Mouse (Mus musculus) erythroblast, embryonic 14.5 days (primary cell): ENCODE results near the gene Fbn1. TPM values are rescaled to one million over a fixed set of nuclear protein-coding genes. Genes with fewer than 3 reads are reported as not detected.

ENCODE experiments used
- H3K27me3 ChIP-seq: 2 replicates; pipeline ENCODE4 v1.6.1; 2012; ENCODE audit warnings: inconsistent platforms; ENCODE audit not compliant: control insufficient read depth
- H3K36me3 ChIP-seq: 2 replicates; pipeline ENCODE4 v1.6.1; 2012; ENCODE audit warnings: mild to moderate bottlenecking, inconsistent platforms; ENCODE audit not compliant: control insufficient read depth
- H3K4me1 ChIP-seq: 2 replicates; pipeline ENCODE4 v1.6.1; 2012; ENCODE audit warnings: inconsistent platforms; ENCODE audit not compliant: control insufficient read depth
- H3K4me3 ChIP-seq: replicated peaks from 2 replicates; pipeline ENCODE3; 2012; ENCODE audit warnings: moderate library complexity, mild to moderate bottlenecking, inconsistent platforms
- H3K9me3 ChIP-seq: 2 replicates; pipeline ENCODE4 v1.6.1; 2012; ENCODE audit warnings: low read length, inconsistent platforms, mixed read lengths; ENCODE audit not compliant: control insufficient read depth
- GATA1 ChIP-seq: IDR thresholded peaks from 2 replicates; pipeline ENCODE4 v1.6.1; 2012; ENCODE audit warnings: low read length, inconsistent platforms, mixed read lengths
- TAL1 ChIP-seq: IDR thresholded peaks from 3 replicates; pipeline ENCODE4 v1.6.1; 2012; ENCODE audit warnings: low read length, inconsistent platforms, mixed read lengths
- polyA plus RNA-seq: library from polyadenylated mRNA; stranded (reverse); fragments of >175 nt; gene quantifications from 2 replicates; pipeline ENCODE4 v1.2.3, GENCODE M21; 2012

Gene Fbn1
- polyA plus RNA-seq, 1 experiment = not detected

GRCm38 (mm10) chr2:125304746-125305145 is 203.0 kb downstream of the Fbn1 start:
- no peaks in the 10 kb centered on the region for H3K9me3 ChIP-seq
- H3K4me1 ChIP-seq = no peaks in the 10 kb centered on the region
- H3K4me3 ChIP-seq = no peak overlapping the region
- H3K36me3 ChIP-seq = no peaks in the 10 kb centered on the region
- H3K27me3 ChIP-seq = no peaks in the 10 kb centered on the region
- TF ChIP-seq GATA1 (no peak), TAL1 (no peak)

GRCm38 (mm10) chr2:125303764-125304384 is 203.9 kb downstream of the Fbn1 start:
- H3K4me3 ChIP-seq = no peak overlapping the region
- no peaks in the 10 kb centered on the region for H3K36me3 ChIP-seq
- no peaks in the 10 kb centered on the region for H3K9me3 ChIP-seq
- no peaks in the 10 kb centered on the region for H3K4me1 ChIP-seq
- TF ChIP-seq GATA1 (no peak), TAL1 (no peak)
- H3K27me3 ChIP-seq = no peaks in the 10 kb centered on the region

DNA sequence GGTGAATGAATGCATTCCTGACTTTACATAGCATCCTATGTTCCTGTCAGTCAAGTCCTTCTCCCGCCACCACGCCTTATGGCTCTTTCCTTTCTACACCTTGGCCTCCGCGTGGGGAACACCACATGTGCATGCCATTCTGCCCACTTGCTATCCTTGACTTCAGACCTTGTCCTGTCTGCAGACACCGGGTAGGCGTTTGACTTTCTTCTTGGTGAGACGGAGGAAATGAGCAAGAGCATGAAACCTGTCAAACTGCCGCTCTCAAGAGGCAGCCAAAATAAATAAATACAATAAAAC is 205.2 kb downstream of the Fbn1 start:
- no peak overlapping the region for H3K4me3 ChIP-seq
- no peaks in the 10 kb centered on the region for H3K27me3 ChIP-seq
- H3K4me1 ChIP-seq = no peaks in the 10 kb centered on the region
- no peaks in the 10 kb centered on the region for H3K9me3 ChIP-seq
- TF ChIP-seq TAL1 (no peak), GATA1 (no peak)
- no peaks in the 10 kb centered on the region for H3K36me3 ChIP-seq

DNA sequence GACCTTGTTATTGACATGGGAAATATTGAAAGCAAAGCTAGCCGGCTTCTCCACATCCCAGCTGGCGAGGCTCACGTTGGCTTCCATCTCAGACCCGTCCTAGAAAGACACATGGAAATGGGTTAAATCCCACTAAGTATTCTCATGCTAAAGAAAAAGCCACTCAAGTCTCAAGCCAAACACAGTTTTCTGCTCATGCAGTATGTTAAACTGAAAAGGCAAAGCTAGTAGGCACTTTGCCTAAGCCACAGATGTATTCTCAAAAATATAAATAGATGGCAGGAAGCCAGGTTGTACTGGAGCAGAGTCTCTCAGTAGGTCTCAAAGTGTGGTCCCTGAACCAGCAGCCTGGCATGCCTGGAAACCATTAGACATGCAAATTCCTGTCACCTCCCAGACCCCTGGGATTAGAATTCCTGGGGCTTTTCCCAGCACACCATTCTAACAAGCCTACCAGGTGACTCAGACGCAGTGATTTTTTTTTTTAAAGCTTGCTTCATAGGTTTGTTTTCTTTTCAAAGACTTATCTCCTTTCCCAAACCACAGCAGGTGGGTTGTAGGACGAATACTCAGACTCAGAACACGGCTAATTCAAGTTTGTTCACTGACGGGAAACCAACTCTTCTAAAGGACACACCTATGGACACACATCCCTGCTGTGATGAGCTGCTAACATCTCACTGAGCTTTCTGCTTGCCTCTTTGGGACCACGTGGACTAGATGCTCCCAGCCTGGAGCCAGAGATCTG is 205.7 kb downstream of the Fbn1 start:
- Histone ChIP-seq H3K9me3 (no peaks in the 10 kb centered on the region), H3K4me3 (no peak overlapping the region), H3K36me3 (no peaks in the 10 kb centered on the region), H3K27me3 (no peaks in the 10 kb centered on the region), H3K4me1 (no peaks in the 10 kb centered on the region)
- TF ChIP-seq GATA1 = no peak
- no peak for TF ChIP-seq TAL1

DNA sequence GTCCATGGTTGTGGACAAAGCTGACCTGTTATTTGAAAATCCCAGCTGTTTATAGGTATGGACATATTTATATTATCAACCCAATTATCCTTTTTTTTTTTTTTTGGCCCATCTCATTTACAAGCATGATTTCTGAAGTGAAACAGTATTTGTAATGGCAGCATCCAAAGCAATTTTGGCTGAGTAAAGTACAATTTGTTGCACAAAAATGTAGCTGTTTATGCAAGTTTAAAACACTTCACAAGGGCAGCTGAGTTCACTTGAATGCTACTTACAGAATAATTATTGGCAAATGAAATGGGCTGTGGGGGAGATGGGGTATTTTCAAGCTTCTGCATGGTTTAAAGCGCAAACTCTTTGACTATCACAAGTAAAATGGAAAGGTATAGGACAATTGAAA is 209.0 kb downstream of the Fbn1 start:
- TF ChIP-seq TAL1 (no peak), GATA1 (no peak)
- no peaks in the 10 kb centered on the region for H3K4me1 ChIP-seq
- no peaks in the 10 kb centered on the region for H3K27me3 ChIP-seq
- no peaks in the 10 kb centered on the region for H3K36me3 ChIP-seq
- H3K9me3 ChIP-seq = no peaks in the 10 kb centered on the region
- H3K4me3 ChIP-seq = no peak overlapping the region

- no peaks in the 10 kb centered on the region for H3K9me3 ChIP-seq
Observed at GRCm38 (mm10) chr2:125295526-125295925, 212.3 kb downstream of the Fbn1 start.

DNA sequence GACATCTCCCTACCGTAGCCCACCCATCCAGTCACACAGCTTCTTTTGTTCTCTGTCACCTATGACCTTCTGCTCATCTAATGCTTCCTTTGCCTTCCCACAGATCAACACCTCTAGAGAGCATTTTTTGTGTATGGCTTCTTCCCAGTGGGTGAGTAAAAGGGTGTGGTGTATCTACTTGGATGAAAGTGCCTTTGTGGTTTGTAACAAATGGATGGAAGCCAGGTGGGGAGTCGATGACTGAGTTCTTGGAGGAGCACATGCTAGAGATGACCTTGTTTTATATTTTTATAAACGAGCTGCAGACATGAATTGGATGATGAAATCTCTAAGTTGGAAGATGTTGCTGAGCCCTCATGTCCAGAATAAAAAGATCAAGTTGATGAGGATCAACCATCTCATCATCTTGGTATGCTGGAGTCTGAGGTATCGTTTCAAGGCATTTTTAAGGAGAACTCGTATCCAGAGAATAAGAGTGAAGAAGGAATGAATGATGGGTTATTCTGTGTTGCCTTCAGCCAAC is 213.8 kb downstream of the Fbn1 start:
- Histone ChIP-seq H3K27me3 (no peaks in the 10 kb centered on the region), H3K4me3 (no peak overlapping the region), H3K9me3 (no peaks in the 10 kb centered on the region), H3K4me1 (no peaks in the 10 kb centered on the region), H3K36me3 (no peaks in the 10 kb centered on the region)
- TF ChIP-seq GATA1 = no peak
- no peak for TF ChIP-seq TAL1

More at GRCm38 (mm10) chr2:125295526-125295925, 212.3 kb downstream of the Fbn1 start:
- no peak for TF ChIP-seq GATA1
- TF ChIP-seq TAL1 = no peak
- Histone ChIP-seq H3K36me3 (no peaks in the 10 kb centered on the region), H3K27me3 (no peaks in the 10 kb centered on the region), H3K4me3 (no peak overlapping the region), H3K4me1 (no peaks in the 10 kb centered on the region)

DNA sequence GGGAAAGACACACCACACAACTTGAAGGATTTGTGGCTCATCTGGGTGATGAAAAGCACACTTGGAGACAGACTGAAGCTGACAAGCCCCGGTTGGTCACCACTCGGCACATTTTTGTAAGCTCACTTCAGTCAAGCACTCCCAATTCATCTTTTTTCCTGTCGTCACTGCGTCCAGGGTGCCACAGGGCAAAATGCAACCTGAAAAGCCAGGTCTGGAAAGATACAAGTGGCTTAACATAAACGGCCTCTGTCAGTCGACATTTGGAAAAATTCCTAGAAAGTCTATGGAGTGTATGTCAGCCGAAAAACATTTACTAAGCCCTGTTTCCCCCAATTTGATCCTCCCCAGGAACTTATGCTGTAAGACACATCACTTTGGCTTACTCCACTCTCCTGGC is 215.2 kb downstream of the Fbn1 start:
- Histone ChIP-seq H3K27me3 (no peaks in the 10 kb centered on the region), H3K9me3 (no peaks in the 10 kb centered on the region), H3K36me3 (no peaks in the 10 kb centered on the region), H3K4me3 (no peak overlapping the region), H3K4me1 (no peaks in the 10 kb centered on the region)
- TF ChIP-seq TAL1 = no peak

GRCm38 (mm10) chr2:125291101-125291500 is 216.7 kb downstream of the Fbn1 start:
- Histone ChIP-seq H3K27me3 (no peaks in the 10 kb centered on the region), H3K9me3 (no peaks in the 10 kb centered on the region)
- no peak for TF ChIP-seq TAL1
- TF ChIP-seq GATA1 = no peak

More at GRCm38 (mm10) chr2:125291101-125291500, 216.7 kb downstream of the Fbn1 start:
- H3K4me3 ChIP-seq = no peak overlapping the region
- no peaks in the 10 kb centered on the region for H3K36me3 ChIP-seq
- H3K4me1 ChIP-seq = no peaks in the 10 kb centered on the region
